Mouse (Mus musculus) C2C12 (cell line): ENCODE measurements around the gene Pank2. TPM values are rescaled to one million over a fixed set of nuclear protein-coding genes. Genes with fewer than 3 reads are reported as not detected.
A peak's percentile ranks its signal among the peaks of the same experiment; 100 is the strongest.

Experiments used
- H3K27me3 ChIP-seq: one replicate; pipeline ENCODE4 v1.6.1; 2011; ENCODE audit not compliant: control insufficient read depth, insufficient read depth, insufficient read length
- H3K36me3 ChIP-seq: one replicate; pipeline ENCODE4 v1.6.1; 2011; ENCODE audit not compliant: control insufficient read depth, insufficient read depth
- H3K4me3 ChIP-seq: one replicate; pipeline ENCODE4 v1.5.1; 2011; ENCODE audit warnings: mild to moderate bottlenecking, control low read depth; ENCODE audit not compliant: poor library complexity, insufficient read depth, severe bottlenecking
- H3K79me2 ChIP-seq: one replicate; pipeline ENCODE4 v1.6.1; 2011; ENCODE audit not compliant: control insufficient read depth, insufficient read depth
- H3K79me3 ChIP-seq: one replicate; pipeline ENCODE4 v1.6.1; 2011; ENCODE audit warnings: low read depth, control low read depth
- H3ac ChIP-seq: one replicate; pipeline ENCODE3; 2011; ENCODE audit warnings: low read depth; ENCODE audit not compliant: control insufficient read depth, insufficient read length
- CEBPB ChIP-seq: IDR thresholded peaks from one replicate; pipeline ENCODE4 v1.6.1; 2011; ENCODE audit warnings: low read depth, mild to moderate bottlenecking, control low read depth, moderate library complexity
- CTCF ChIP-seq: IDR thresholded peaks from one replicate; pipeline ENCODE4 v1.5.1; 2011; ENCODE audit not compliant: control insufficient read depth, insufficient read depth, insufficient read length
- FOSL1 ChIP-seq: IDR thresholded peaks from one replicate; pipeline ENCODE4 v1.8.0; 2011; ENCODE audit warnings: mild to moderate bottlenecking, low read length; ENCODE audit not compliant: poor library complexity, insufficient read depth, severe bottlenecking
- MAX ChIP-seq: IDR thresholded peaks from one replicate; pipeline ENCODE4 v1.6.1; 2011; ENCODE audit warnings: mild to moderate bottlenecking, control low read depth
- MYOD1 ChIP-seq: IDR thresholded peaks from one replicate; pipeline ENCODE4 v1.6.1; 2011; ENCODE audit warnings: low read depth; ENCODE audit not compliant: control insufficient read depth, insufficient read length
- MYOG ChIP-seq: IDR thresholded peaks from one replicate; pipeline ENCODE4 v1.6.1; 2011; ENCODE audit not compliant: control insufficient read depth, insufficient read length; ENCODE audit errors: extremely low read depth
- USF1 ChIP-seq: IDR thresholded peaks from one replicate; pipeline ENCODE4 v1.6.1; 2011; ENCODE audit warnings: low read depth, mild to moderate bottlenecking, control low read depth, moderate library complexity
- polyA plus RNA-seq: library from polyadenylated mRNA; unstranded; fragments of >200 nt; fragmentation: generic; extraction: Trizol; gene quantifications from one replicate; pipeline ENCODE4 v1.2.1, GENCODE M21; 2012; ENCODE audit warnings: missing spikeins

Gene Pank2
- polyA plus RNA-seq, 1 experiment, result 27.0 TPM

DNA sequence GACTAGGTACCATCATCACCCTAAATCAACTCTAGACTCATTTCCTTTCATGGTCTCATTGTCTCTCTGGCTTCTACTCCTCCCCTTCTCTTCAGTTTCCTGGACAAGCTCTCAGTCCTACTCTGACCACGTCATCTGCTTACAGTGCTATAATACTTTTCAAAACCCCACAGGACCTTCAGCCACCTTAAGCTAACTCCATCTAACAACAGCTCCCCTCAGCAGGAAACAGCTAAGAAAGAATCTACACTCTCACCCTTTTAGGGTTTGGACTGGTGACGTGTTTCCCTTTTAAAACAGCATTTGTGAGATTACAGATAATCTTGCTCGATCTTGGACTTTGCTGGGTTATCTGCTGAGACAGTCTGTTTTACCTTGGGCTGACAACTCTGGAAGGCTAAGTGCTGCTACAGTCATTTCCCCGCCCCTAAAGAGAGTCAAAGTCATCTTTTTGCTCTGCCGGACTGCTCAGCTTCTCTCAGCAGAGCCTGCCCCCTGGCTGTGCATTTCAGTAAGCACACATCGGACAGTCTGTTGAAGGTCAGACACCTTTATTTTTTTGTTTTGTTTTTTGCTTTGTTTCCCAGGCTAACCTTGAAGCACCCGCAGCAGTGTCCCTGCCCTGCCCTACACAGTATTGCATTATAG, 8.5 kb upstream of the Pank2 start:
- TF ChIP-seq FOSL1 (no peak), CEBPB (no peak), CTCF (peak; percentile 46)
- H3K36me3 ChIP-seq, result no peaks in the 10 kb centered on the region

DNA sequence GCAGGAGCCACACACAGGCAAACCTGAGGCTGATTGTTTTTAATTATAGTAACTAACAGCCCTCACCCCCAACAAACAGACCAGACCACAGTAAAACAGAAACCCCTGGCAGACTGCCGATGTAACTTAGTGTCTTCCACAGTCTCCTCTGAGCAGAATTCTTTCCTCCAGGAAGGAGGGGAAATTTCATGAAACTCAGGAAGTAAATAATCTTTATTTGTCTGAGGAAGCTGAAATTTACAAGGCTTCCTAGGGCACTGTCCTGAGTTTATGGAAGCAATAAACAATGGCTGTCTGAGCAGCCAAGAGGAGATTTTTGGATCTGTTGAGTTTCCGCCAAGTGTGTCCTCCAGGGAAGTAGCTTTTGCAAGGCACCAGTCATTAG, 8.0 kb upstream of the Pank2 start:
- Histone ChIP-seq H3K27me3 (no peaks in the 10 kb centered on the region), H3K79me3 (no peaks in the 10 kb centered on the region)
- TF ChIP-seq FOSL1 (no peak), CEBPB (no peak), CTCF (no peak), MYOD1 (no peak), MYOG (no peak), MAX (no peak), USF1 (no peak)

More for the DNA sequence above, 8.5 kb upstream of the Pank2 start:
- H3K27me3 ChIP-seq, result no peaks in the 10 kb centered on the region
- H3ac ChIP-seq, result no peak overlapping the region
- no peaks in the 10 kb centered on the region for H3K79me2 ChIP-seq
- no peak overlapping the region for H3K4me3 ChIP-seq
- H3K79me3 ChIP-seq, result no peaks in the 10 kb centered on the region

GRCm38 (mm10) chr2:131255738-131256137, 6.6 kb upstream of the Pank2 start:
- TF ChIP-seq MYOG (no peak), CEBPB (no peak)
- H3K4me3 ChIP-seq, result no peak overlapping the region

More for the DNA sequence above, 8.0 kb upstream of the Pank2 start:
- Histone ChIP-seq H3K36me3 (no peaks in the 10 kb centered on the region), H3K4me3 (no peak overlapping the region), H3ac (no peak overlapping the region), H3K79me2 (no peaks in the 10 kb centered on the region)

DNA sequence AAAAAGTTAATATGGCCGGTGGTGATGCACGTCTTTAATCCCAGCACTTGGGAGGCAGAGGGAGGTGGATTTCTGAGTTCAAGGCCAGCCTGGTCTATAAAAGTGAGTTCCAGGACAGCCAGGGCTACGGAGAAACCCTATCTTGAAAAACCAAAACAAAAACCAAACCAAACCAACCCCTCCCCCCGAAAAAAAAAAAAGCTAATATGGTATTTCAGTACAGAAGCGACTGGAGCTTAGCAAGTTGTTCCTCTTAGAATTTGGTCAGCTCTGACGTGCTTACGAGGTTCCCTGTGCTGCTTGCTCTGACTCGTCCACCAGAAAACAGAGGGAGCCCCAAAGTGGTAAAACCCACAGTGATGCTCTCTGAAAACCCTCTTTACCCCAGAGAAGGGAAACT, 3.6 kb upstream of the Pank2 start:
- Histone ChIP-seq H3K79me3 (peaks cover 6% of the 10 kb centered on the region), H3K4me3 (no peak overlapping the region), H3K27me3 (no peaks in the 10 kb centered on the region), H3K36me3 (no peaks in the 10 kb centered on the region), H3ac (no peak overlapping the region), H3K79me2 (peaks cover 11% of the 10 kb centered on the region)
- TF ChIP-seq MAX, result no peak
- no peak for TF ChIP-seq MYOG
- no peak for TF ChIP-seq MYOD1

More at GRCm38 (mm10) chr2:131255738-131256137, 6.6 kb upstream of the Pank2 start:
- Histone ChIP-seq H3ac (no peak overlapping the region), H3K36me3 (no peaks in the 10 kb centered on the region), H3K27me3 (no peaks in the 10 kb centered on the region), H3K79me2 (no peaks in the 10 kb centered on the region), H3K79me3 (no peaks in the 10 kb centered on the region)

GRCm38 (mm10) chr2:131260544-131261307, 1.6 kb upstream of the Pank2 start:
- Histone ChIP-seq H3K36me3 (no peaks in the 10 kb centered on the region), H3K79me3 (peaks cover 27% of the 10 kb centered on the region)
- no peak for TF ChIP-seq CEBPB
- TF ChIP-seq MYOD1, result no peak
- TF ChIP-seq USF1, result no peak
- TF ChIP-seq MYOG, result no peak
- TF ChIP-seq MAX, result no peak
- TF ChIP-seq CTCF, result no peak
- TF ChIP-seq FOSL1, result no peak

GRCm38 (mm10) chr2:131261481-131262212, 648 bp upstream of the Pank2 start:
- peaks cover 35% of the 10 kb centered on the region for H3K79me3 ChIP-seq
- H3K79me2 ChIP-seq, result peaks cover 40% of the 10 kb centered on the region
- TF ChIP-seq FOSL1, result no peak
- TF ChIP-seq CEBPB, result no peak
- TF ChIP-seq MYOG, result no peak
- TF ChIP-seq MYOD1, result no peak
- no peak for TF ChIP-seq CTCF
- TF ChIP-seq MAX, result no peak
- TF ChIP-seq USF1, result no peak
- H3K36me3 ChIP-seq, result no peaks in the 10 kb centered on the region
- H3K4me3 ChIP-seq, result peak overlapping the region; percentile 70
- peak overlapping the region; percentile 66 for H3ac ChIP-seq
- no peaks in the 10 kb centered on the region for H3K27me3 ChIP-seq

More at GRCm38 (mm10) chr2:131260544-131261307, 1.6 kb upstream of the Pank2 start:
- no peaks in the 10 kb centered on the region for H3K27me3 ChIP-seq
- H3ac ChIP-seq, result no peak overlapping the region
- H3K79me2 ChIP-seq, result peaks cover 31% of the 10 kb centered on the region
- H3K4me3 ChIP-seq, result no peak overlapping the region
